Mouse (Mus musculus) MEL (cell line): Measurements from ENCODE around the gene Gucy1b1. TPM values are rescaled to one million over a fixed set of nuclear protein-coding genes. Genes with fewer than 3 reads are reported as not detected.

ENCODE experiments used
- DNase-seq: peaks from one replicate; pipeline ENCODE4 v3.0.0; 2011; ENCODE audit warnings: low read depth, low spot score
- H3K27ac ChIP-seq: 2 replicates; pipeline ENCODE4 v1.5.1; 2012; ENCODE audit warnings: low read depth, mild to moderate bottlenecking, control low read depth, low read length, moderate library complexity; ENCODE audit not compliant: control insufficient read depth
- H3K27me3 ChIP-seq, 2 experiments: fragments of 150-350 bp in 1 of 2; sonication (generic) in 1 of 2; 2 replicates each; pipeline ENCODE4 v1.6.1; 2012; ENCODE audit warnings: low read length in 2 of 2, mild to moderate bottlenecking in 2 of 2, improper control_type of control experiment in 1 of 2, moderate library complexity in 1 of 2; ENCODE audit not compliant: insufficient read depth in 2 of 2, control insufficient read depth in 1 of 2
- H3K36me3 ChIP-seq, 2 experiments: 2 replicates each; pipeline ENCODE4 v1.6.1; 2012 to 2014; ENCODE audit warnings: low read length in 2 of 2, improper control_type of control experiment in 1 of 2, inconsistent platforms in 1 of 2, mild to moderate bottlenecking in 1 of 2; ENCODE audit not compliant: insufficient read depth in 2 of 2, control insufficient read depth in 1 of 2
- H3K4me1 ChIP-seq, 2 experiments: fragments of 150-350 bp in 1 of 2; sonication (generic) in 1 of 2; 2 replicates each; pipeline ENCODE4 v1.6.1; 2012; ENCODE audit warnings: low read length in 2 of 2, improper control_type of control experiment in 1 of 2, mild to moderate bottlenecking in 1 of 2; ENCODE audit not compliant: insufficient read depth in 2 of 2, control insufficient read depth in 1 of 2
- H3K4me3 ChIP-seq, 2 experiments: fragments of 150-350 bp in 1 of 2; sonication (generic) in 1 of 2; 2 replicates each; pipeline ENCODE4 v1.5.1; 2012; ENCODE audit warnings: low read depth in 2 of 2, low read length in 2 of 2, mild to moderate bottlenecking in 2 of 2, moderate library complexity in 2 of 2, control low read depth in 1 of 2, improper control_type of control experiment in 1 of 2; ENCODE audit not compliant: control insufficient read depth in 1 of 2, insufficient read depth in 1 of 2
- H3K79me2 ChIP-seq: 2 replicates; pipeline ENCODE4 v1.6.1; 2012; ENCODE audit warnings: mild to moderate bottlenecking, low read length, moderate library complexity; ENCODE audit not compliant: control insufficient read depth, poor library complexity, insufficient read depth
- H3K9ac ChIP-seq: 2 replicates; pipeline ENCODE4 v1.6.1; 2012; ENCODE audit warnings: low read depth, mild to moderate bottlenecking, control low read depth, low read length, moderate library complexity; ENCODE audit not compliant: control insufficient read depth, poor library complexity, severe bottlenecking
- H3K9me3 ChIP-seq: fragments of 150-350 bp; sonication (generic); replicated peaks from 2 replicates; pipeline ENCODE4 v1.6.1; 2012; ENCODE audit warnings: mild to moderate bottlenecking, low read length, improper control_type of control experiment, moderate library complexity; ENCODE audit not compliant: insufficient read depth
- NRF1 ChIP-seq: IDR thresholded peaks from 2 replicates; pipeline ENCODE4 v1.6.1; 2014; ENCODE audit warnings: low read depth, mild to moderate bottlenecking, inconsistent platforms, low read length, improper control_type of control experiment, moderate library complexity; ENCODE audit not compliant: poor library complexity, insufficient read depth, severe bottlenecking
- ZNF384 ChIP-seq: IDR thresholded peaks from 2 replicates; pipeline ENCODE4 v1.6.1; 2012; ENCODE audit warnings: low read depth, mild to moderate bottlenecking, inconsistent platforms, low read length, improper control_type of control experiment
- polyA plus RNA-seq, 2 experiments: library from polyadenylated mRNA; stranded (reverse) in 1 of 2; unstranded in 1 of 2; fragments of >175 nt in 1 of 2; fragments of >200 nt in 1 of 2; gene quantifications; 2 replicates each; pipeline versions ENCODE4 v1.2.1 to v1.2.4; 2012; ENCODE audit warnings: low replicate concordance in 2 of 2, low read depth in 1 of 2; ENCODE audit not compliant: insufficient read length in 2 of 2, insufficient read depth in 1 of 2, missing spikeins in 1 of 2
- total RNA-seq: library from RNA; depleted of rRNA; stranded (reverse); fragments of 300-350 nt; gene quantifications from 2 replicates; pipeline ENCODE4 v1.2.3, GENCODE M21; 2012; rRNA removed

Gene Gucy1b1
- total and polyA plus RNA-seq, 3 experiments = not detected

- Histone ChIP-seq H3K36me3 (no peaks in the 10 kb centered on the region), H3K4me3 (no peak overlapping the region), H3K27ac (no peak overlapping the region), H3K79me2 (no peaks in the 10 kb centered on the region), H3K4me1 (no peaks in the 10 kb centered on the region), H3K27me3 (no peaks in the 10 kb centered on the region), H3K9me3 (no peaks in the 10 kb centered on the region), H3K9ac (no peak overlapping the region)
- TF ChIP-seq NRF1 (no peak), ZNF384 (no peak)
- DNase-seq = no peak
These were observed 91.2 kb downstream of the Gucy1b1 start for GRCm38 (mm10) chr3:81983120-81983895.

Other genes with a start within 250 kb of the Gucy1b1 start
- 0.23 and 0.50 TPM in 2 replicates for gene Ctso, start 142.1 kb downstream of the Gucy1b1 start, total RNA-seq
- gene Ctso, start 142.1 kb downstream of the Gucy1b1 start, polyA plus RNA-seq = under 1 TPM in 1 of 2 experiments, not detected in 1; 0.15 TPM
- gene Tdo2, start 98.5 kb downstream of the Gucy1b1 start, total RNA-seq = not detected in 2 replicates
- gene Tdo2, start 98.5 kb downstream of the Gucy1b1 start, polyA plus RNA-seq = not detected
- gene Asic5, start 92.4 kb downstream of the Gucy1b1 start, total RNA-seq = not detected in 2 replicates
- gene Asic5, start 92.4 kb downstream of the Gucy1b1 start, polyA plus RNA-seq = not detected
- gene Gucy1a1, start 71.1 kb upstream of the Gucy1b1 start, total RNA-seq = not detected in 2 replicates
- not detected for gene Gucy1a1, start 71.1 kb upstream of the Gucy1b1 start, polyA plus RNA-seq